Mouse (Mus musculus): ENCODE results near the gene Tpcn2.

Tpcn2 gene

GRCm38 (mm10) chr7:145283487-145284187, at the start of gene Tpcn2:
TSS of gene Tpcn2 (minus strand) at chr7:145284011.
- DNase-seq: peak; percentile 91 to 95

- peak; percentile 73 to 77 for DNase-seq
Measured at GRCm38 (mm10) chr7:145332376-145333041, 48.7 kb upstream of the Tpcn2 start.

- no peak for DNase-seq
Measured at GRCm38 (mm10) chr7:145330641-145331040, 46.8 kb upstream of the Tpcn2 start.

- DNase-seq: no peak
Measured at GRCm38 (mm10) chr7:145329982-145330381, 46.2 kb upstream of the Tpcn2 start.

- no peak for DNase-seq
Measured at GRCm38 (mm10) chr7:145325697-145326096, 41.9 kb upstream of the Tpcn2 start.

GRCm38 (mm10) chr7:145323607-145324006, 39.8 kb upstream of the Tpcn2 start:
- DNase-seq: no peak

- DNase-seq: peak; percentile 49 to 68
Measured at GRCm38 (mm10) chr7:145319481-145319880, 35.7 kb upstream of the Tpcn2 start.

GRCm38 (mm10) chr7:145317522-145317921, 33.7 kb upstream of the Tpcn2 start:
- no peak for DNase-seq

- DNase-seq: no peak
Measured at GRCm38 (mm10) chr7:145314785-145315411, 31.1 kb upstream of the Tpcn2 start, which contains the start of gene Mrgprd. TSS of gene Mrgprd (plus strand) at chr7:145314835.

- DNase-seq: no peak
Measured at GRCm38 (mm10) chr7:145312137-145312536, 28.3 kb upstream of the Tpcn2 start.

GRCm38 (mm10) chr7:145310526-145310925, 26.7 kb upstream of the Tpcn2 start:
- DNase-seq: no peak

GRCm38 (mm10) chr7:145309877-145310276, 26.1 kb upstream of the Tpcn2 start:
- no peak for DNase-seq

GRCm38 (mm10) chr7:145308866-145309265, 25.1 kb upstream of the Tpcn2 start:
- no peak for DNase-seq

GRCm38 (mm10) chr7:145308061-145308675, 24.4 kb upstream of the Tpcn2 start:
- DNase-seq: peak; percentile 60 to 70

GRCm38 (mm10) chr7:145307636-145308035, 23.8 kb upstream of the Tpcn2 start:
- DNase-seq: no peak

- DNase-seq: no peak
Measured at GRCm38 (mm10) chr7:145304153-145304552, 20.3 kb upstream of the Tpcn2 start.

GRCm38 (mm10) chr7:145302488-145303285, 18.9 kb upstream of the Tpcn2 start:
- peak; percentile 70 to 79 for DNase-seq

- DNase-seq: peak; percentile 68 to 69
Measured at GRCm38 (mm10) chr7:145301341-145302005, 17.7 kb upstream of the Tpcn2 start.

- no peak for DNase-seq
Measured at GRCm38 (mm10) chr7:145301008-145301340, 17.2 kb upstream of the Tpcn2 start.

- peak; percentile 76 to 83 for DNase-seq
Measured at GRCm38 (mm10) chr7:145300321-145301007, 16.7 kb upstream of the Tpcn2 start, which contains the start of gene Mrgprf. TSS of gene Mrgprf (plus strand) at chr7:145300828.

Data from cerebellum, postnatal 36 days (tissue).